Mouse (Mus musculus): Measurements from ENCODE around the gene Itga9.

DNA sequence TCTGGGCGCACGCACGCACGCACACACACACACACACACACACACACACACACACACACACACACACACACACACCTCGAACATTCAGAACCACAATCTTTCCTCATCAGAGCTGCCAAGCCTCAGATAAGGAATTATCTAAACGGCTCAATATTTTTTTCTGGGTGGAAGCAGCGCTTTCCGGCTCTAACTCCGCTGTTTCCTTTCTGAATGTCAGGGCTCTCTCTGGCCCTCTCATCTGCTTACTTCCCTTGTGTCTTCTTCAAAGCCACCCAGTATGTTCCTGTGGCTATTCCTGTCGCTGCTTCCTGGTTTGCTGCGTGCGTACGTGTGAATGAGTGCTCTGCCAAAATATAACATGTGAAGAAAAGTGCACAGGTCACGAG is 26.3 kb downstream of the Itga9 start:
- TF ChIP-seq CTCF (IDR thresholded peaks at IDR 0.05; ENCODE audit: borderline replicate concordance, insufficient read depth, low read depth, low read length) (no peak), POLR2A (IDR thresholded peaks at IDR 0.05; ENCODE audit: borderline replicate concordance, insufficient read depth, low read length) (no peak)
